Mouse (Mus musculus) MEL (cell line): ENCODE data around the gene Hpse2. TPM values are rescaled to one million over a fixed set of nuclear protein-coding genes. Genes with fewer than 3 reads are reported as not detected.

Source experiments
- DNase-seq: peaks from one replicate; pipeline ENCODE4 v3.0.0; 2011; ENCODE audit warnings: low read depth, low spot score
- H3K27ac ChIP-seq: 2 replicates; pipeline ENCODE4 v1.5.1; 2012; ENCODE audit warnings: low read depth, mild to moderate bottlenecking, control low read depth, low read length, moderate library complexity; ENCODE audit not compliant: control insufficient read depth
- H3K27me3 ChIP-seq, 2 experiments: fragments of 150-350 bp in 1 of 2; sonication (generic) in 1 of 2; 2 replicates each; pipeline ENCODE4 v1.6.1; 2012; ENCODE audit warnings: low read length in 2 of 2, mild to moderate bottlenecking in 2 of 2, improper control_type of control experiment in 1 of 2, moderate library complexity in 1 of 2; ENCODE audit not compliant: insufficient read depth in 2 of 2, control insufficient read depth in 1 of 2
- H3K36me3 ChIP-seq, 2 experiments: 2 replicates each; pipeline ENCODE4 v1.6.1; 2012 to 2014; ENCODE audit warnings: low read length in 2 of 2, improper control_type of control experiment in 1 of 2, inconsistent platforms in 1 of 2, mild to moderate bottlenecking in 1 of 2; ENCODE audit not compliant: insufficient read depth in 2 of 2, control insufficient read depth in 1 of 2
- H3K4me1 ChIP-seq, 2 experiments: fragments of 150-350 bp in 1 of 2; sonication (generic) in 1 of 2; 2 replicates each; pipeline ENCODE4 v1.6.1; 2012; ENCODE audit warnings: low read length in 2 of 2, improper control_type of control experiment in 1 of 2, mild to moderate bottlenecking in 1 of 2; ENCODE audit not compliant: insufficient read depth in 2 of 2, control insufficient read depth in 1 of 2
- H3K4me3 ChIP-seq, 2 experiments: fragments of 150-350 bp in 1 of 2; sonication (generic) in 1 of 2; 2 replicates each; pipeline ENCODE4 v1.5.1; 2012; ENCODE audit warnings: low read depth in 2 of 2, low read length in 2 of 2, mild to moderate bottlenecking in 2 of 2, moderate library complexity in 2 of 2, control low read depth in 1 of 2, improper control_type of control experiment in 1 of 2; ENCODE audit not compliant: control insufficient read depth in 1 of 2, insufficient read depth in 1 of 2
- H3K79me2 ChIP-seq: 2 replicates; pipeline ENCODE4 v1.6.1; 2012; ENCODE audit warnings: mild to moderate bottlenecking, low read length, moderate library complexity; ENCODE audit not compliant: control insufficient read depth, poor library complexity, insufficient read depth
- H3K9ac ChIP-seq: 2 replicates; pipeline ENCODE4 v1.6.1; 2012; ENCODE audit warnings: low read depth, mild to moderate bottlenecking, control low read depth, low read length, moderate library complexity; ENCODE audit not compliant: control insufficient read depth, poor library complexity, severe bottlenecking
- H3K9me3 ChIP-seq: fragments of 150-350 bp; sonication (generic); replicated peaks from 2 replicates; pipeline ENCODE4 v1.6.1; 2012; ENCODE audit warnings: mild to moderate bottlenecking, low read length, improper control_type of control experiment, moderate library complexity; ENCODE audit not compliant: insufficient read depth
- BHLHE40 ChIP-seq: IDR thresholded peaks from 2 replicates; pipeline ENCODE4 v1.6.1; 2012; ENCODE audit warnings: low read depth, mild to moderate bottlenecking, inconsistent platforms, low read length, improper control_type of control experiment, borderline replicate concordance
- CHD1 ChIP-seq: IDR thresholded peaks from 2 replicates; pipeline ENCODE4 v1.6.1; 2012; ENCODE audit warnings: low read depth, mild to moderate bottlenecking, inconsistent platforms, low read length, improper control_type of control experiment
- CHD2 ChIP-seq: IDR thresholded peaks from 2 replicates; pipeline ENCODE4 v1.6.1; 2011; ENCODE audit warnings: low read length, improper control_type of control experiment
- E2F4 ChIP-seq: IDR thresholded peaks from 2 replicates; pipeline ENCODE4 v1.6.1; 2011; ENCODE audit warnings: low read depth, low read length, improper control_type of control experiment, borderline replicate concordance
- ELF1 ChIP-seq: IDR thresholded peaks from 2 replicates; pipeline ENCODE4 v1.6.1; 2014; ENCODE audit warnings: low read depth, mild to moderate bottlenecking, inconsistent platforms, low read length, improper control_type of control experiment, moderate library complexity
- EP300 ChIP-seq, 2 experiments: IDR thresholded peaks; 2 replicates each; pipeline ENCODE4 v1.6.1; 2011; ENCODE audit warnings: improper control_type of control experiment in 2 of 2, low read length in 2 of 2, low read depth in 1 of 2, mild to moderate bottlenecking in 1 of 2
- GABPA ChIP-seq: IDR thresholded peaks from 2 replicates; pipeline ENCODE4 v1.6.1; 2012; ENCODE audit warnings: low read depth, mild to moderate bottlenecking, inconsistent platforms, low read length, improper control_type of control experiment, moderate library complexity
- HCFC1 ChIP-seq: IDR thresholded peaks from 2 replicates; pipeline ENCODE4 v1.6.1; 2012; ENCODE audit warnings: low read depth, mild to moderate bottlenecking, inconsistent platforms, low read length, improper control_type of control experiment, moderate library complexity
- JUND ChIP-seq: IDR thresholded peaks from 2 replicates; pipeline ENCODE4 v1.6.1; 2011; ENCODE audit warnings: low read depth, mild to moderate bottlenecking, improper control_type of control experiment, low read length
- MEF2A ChIP-seq: IDR thresholded peaks from 2 replicates; pipeline ENCODE4 v1.6.1; 2014; ENCODE audit warnings: low read depth, mild to moderate bottlenecking, inconsistent platforms, low read length, improper control_type of control experiment; ENCODE audit not compliant: poor library complexity, insufficient replicate concordance, severe bottlenecking; ENCODE audit errors: extremely low read depth
- MXI1 ChIP-seq: IDR thresholded peaks from 2 replicates; pipeline ENCODE4 v1.6.1; 2011; ENCODE audit warnings: mild to moderate bottlenecking, low read depth, low read length, improper control_type of control experiment
- MYB ChIP-seq: IDR thresholded peaks from 2 replicates; pipeline ENCODE4 v1.6.1; 2011; ENCODE audit warnings: mild to moderate bottlenecking, low read depth, low read length, improper control_type of control experiment
- MYC ChIP-seq: IDR thresholded peaks from 2 replicates; pipeline ENCODE4 v1.6.1; 2011; ENCODE audit warnings: low read depth, mild to moderate bottlenecking, low read length, improper control_type of control experiment, moderate library complexity
- NRF1 ChIP-seq: IDR thresholded peaks from 2 replicates; pipeline ENCODE4 v1.6.1; 2014; ENCODE audit warnings: low read depth, mild to moderate bottlenecking, inconsistent platforms, low read length, improper control_type of control experiment, moderate library complexity; ENCODE audit not compliant: poor library complexity, insufficient read depth, severe bottlenecking
- POLR2A ChIP-seq, 2 experiments: IDR thresholded peaks; 2 replicates each; pipeline ENCODE4 v1.6.1; 2011 to 2012; ENCODE audit warnings: low read length in 2 of 2, mild to moderate bottlenecking in 2 of 2, control low read depth in 1 of 2, improper control_type of control experiment in 1 of 2, low read depth in 1 of 2, moderate library complexity in 1 of 2; ENCODE audit not compliant: control insufficient read depth in 1 of 2, insufficient read depth in 1 of 2, poor library complexity in 1 of 2
- POLR2AphosphoS2 ChIP-seq: IDR thresholded peaks from 2 replicates; pipeline ENCODE4 v1.6.1; 2011; ENCODE audit warnings: low read length, improper control_type of control experiment
- RCOR1 ChIP-seq: IDR thresholded peaks from 2 replicates; pipeline ENCODE4 v1.6.1; 2012; ENCODE audit warnings: low read depth, mild to moderate bottlenecking, inconsistent platforms, low read length, improper control_type of control experiment
- SIN3A ChIP-seq: IDR thresholded peaks from 2 replicates; pipeline ENCODE4 v1.6.1; 2012; ENCODE audit warnings: low read length, improper control_type of control experiment, inconsistent platforms
- SMC3 ChIP-seq: IDR thresholded peaks from 2 replicates; pipeline ENCODE4 v1.6.1; 2011; ENCODE audit warnings: low read depth, low read length, improper control_type of control experiment
- TAL1 ChIP-seq: IDR thresholded peaks from 2 replicates; pipeline ENCODE4 v1.6.1; 2012; ENCODE audit warnings: mild to moderate bottlenecking, inconsistent platforms, low read length, moderate library complexity, mixed read lengths
- TBP ChIP-seq: IDR thresholded peaks from 2 replicates; pipeline ENCODE4 v1.8.0; 2011; ENCODE audit warnings: low read depth, low read length, improper control_type of control experiment
- UBTF ChIP-seq: IDR thresholded peaks from 2 replicates; pipeline ENCODE4 v1.6.1; 2012; ENCODE audit warnings: low read depth, mild to moderate bottlenecking, inconsistent platforms, low read length, improper control_type of control experiment, moderate library complexity, borderline replicate concordance; ENCODE audit not compliant: insufficient read depth
- USF1 ChIP-seq: IDR thresholded peaks from 2 replicates; pipeline ENCODE4 v1.6.1; 2014; ENCODE audit warnings: low read depth, mild to moderate bottlenecking, inconsistent platforms, low read length, improper control_type of control experiment, moderate library complexity
- ZKSCAN1 ChIP-seq: IDR thresholded peaks from 2 replicates; pipeline ENCODE4 v1.6.1; 2012; ENCODE audit warnings: low read depth, mild to moderate bottlenecking, inconsistent platforms, low read length, improper control_type of control experiment, moderate library complexity
- ZMIZ1 ChIP-seq: IDR thresholded peaks from 2 replicates; pipeline ENCODE4 v1.6.1; 2012; ENCODE audit warnings: low read depth, mild to moderate bottlenecking, inconsistent platforms, low read length, improper control_type of control experiment, moderate library complexity
- ZNF384 ChIP-seq: IDR thresholded peaks from 2 replicates; pipeline ENCODE4 v1.6.1; 2012; ENCODE audit warnings: low read depth, mild to moderate bottlenecking, inconsistent platforms, low read length, improper control_type of control experiment
- polyA plus RNA-seq, 2 experiments: library from polyadenylated mRNA; stranded (reverse) in 1 of 2; unstranded in 1 of 2; fragments of >175 nt in 1 of 2; fragments of >200 nt in 1 of 2; gene quantifications; 2 replicates each; pipeline versions ENCODE4 v1.2.1 to v1.2.4; 2012; ENCODE audit warnings: low replicate concordance in 2 of 2, low read depth in 1 of 2; ENCODE audit not compliant: insufficient read length in 2 of 2, insufficient read depth in 1 of 2, missing spikeins in 1 of 2
- total RNA-seq: library from RNA; depleted of rRNA; stranded (reverse); fragments of 300-350 nt; gene quantifications from 2 replicates; pipeline ENCODE4 v1.2.3, GENCODE M21; 2012

The Hpse2 gene
- total and polyA plus RNA-seq, 3 experiments = not detected

- Histone ChIP-seq H3K36me3 (no peaks in the 10 kb centered on the region), H3K9me3 (no peaks in the 10 kb centered on the region), H3K4me3 (no peak overlapping the region), H3K27ac (no peak overlapping the region), H3K27me3 (peaks cover 0 to 3% of the 10 kb centered on the region in 2 experiments; a peak in 1 of 4 replicates), H3K4me1 (no peaks in the 10 kb centered on the region), H3K79me2 (no peaks in the 10 kb centered on the region), H3K9ac (no peak overlapping the region)
- DNase-seq = no peak
- no peak for TF ChIP-seq JUND
- no peak for TF ChIP-seq MYC
- no peak for TF ChIP-seq UBTF
- no peak for TF ChIP-seq MXI1
- TF ChIP-seq EP300 (IDR thresholded peaks at IDR 0.05; ENCODE audit: low read depth in 1 of 2, low read length in 2 of 2) = no peak
- TF ChIP-seq MEF2A = no peak
- TF ChIP-seq BHLHE40 = no peak
- no peak for TF ChIP-seq MYB
- TF ChIP-seq POLR2A (IDR thresholded peaks at IDR 0.05; ENCODE audit: control insufficient read depth in 1 of 2, insufficient read depth in 1 of 2, low read depth in 1 of 2, low read length in 2 of 2, poor library complexity in 1 of 2) = no peak
- TF ChIP-seq SIN3A = no peak
- TF ChIP-seq HCFC1 = no peak
- no peak for TF ChIP-seq ZKSCAN1
Measured at GRCm38 (mm10) chr19:42868958-42869662, 519.0 kb downstream of the Hpse2 start.

GRCm38 (mm10) chr19:42863013-42863412 is 525.1 kb downstream of the Hpse2 start:
- no peaks in the 10 kb centered on the region for H3K9me3 ChIP-seq
- no peak overlapping the region for H3K27ac ChIP-seq
- no peak overlapping the region for H3K9ac ChIP-seq
- H3K4me3 ChIP-seq = no peak overlapping the region
- TF ChIP-seq CHD1 = no peak
- TF ChIP-seq ZNF384 = no peak
- no peak for TF ChIP-seq GABPA
- no peak for TF ChIP-seq POLR2A (IDR thresholded peaks at IDR 0.05; ENCODE audit: control insufficient read depth in 1 of 2, insufficient read depth in 1 of 2, low read depth in 1 of 2, low read length in 2 of 2, poor library complexity in 1 of 2)
- no peak for TF ChIP-seq SMC3
- TF ChIP-seq ZKSCAN1 = no peak
- TF ChIP-seq USF1 = no peak
- no peak for TF ChIP-seq TBP
- TF ChIP-seq E2F4 = no peak
- TF ChIP-seq HCFC1 = no peak
- no peak for TF ChIP-seq ELF1
- TF ChIP-seq ZMIZ1 = no peak
- TF ChIP-seq RCOR1 = no peak
- TF ChIP-seq TAL1 = no peak
- TF ChIP-seq EP300 (IDR thresholded peaks at IDR 0.05; ENCODE audit: low read depth in 1 of 2, low read length in 2 of 2) = no peak
- no peak for TF ChIP-seq POLR2AphosphoS2
- no peak for TF ChIP-seq CHD2
- no peak for TF ChIP-seq NRF1
- H3K79me2 ChIP-seq = no peaks in the 10 kb centered on the region
- no peaks in the 10 kb centered on the region for H3K4me1 ChIP-seq
- no peak for DNase-seq
- H3K27me3 ChIP-seq = peaks cover 0 to 1% of the 10 kb centered on the region in 2 experiments; a peak in 3 of 4 replicates
- H3K36me3 ChIP-seq = no peaks in the 10 kb centered on the region
